Mouse (Mus musculus) layer of hippocampus, adult 2 months (tissue): Measurements from ENCODE around the gene Anxa8. TPM values are rescaled to one million over a fixed set of nuclear protein-coding genes. Genes with fewer than 3 reads are reported as not detected.

Experiments
- DNase-seq, 2 experiments: peaks; one replicate each; pipeline ENCODE4 v3.0.0; 2022; ENCODE audit warnings: low spot score in 2 of 2
- H3K27ac ChIP-seq: fragments of 200-600 bp; 2 replicates; pipeline ENCODE4 v1.8.1; 2022
- H3K4me3 ChIP-seq: fragments of 200-600 bp; 2 replicates; pipeline ENCODE4 v1.8.1; 2022; ENCODE audit warnings: mild to moderate bottlenecking
- CTCF ChIP-seq: fragments of 200-600 bp; conservative IDR thresholded peaks from 2 replicates; pipeline ENCODE4 v1.8.1; 2022; ENCODE audit warnings: antibody characterized with exemption, mild to moderate bottlenecking, moderate library complexity
- long read RNA-seq, 2 experiments: library from polyadenylated mRNA; stranded (forward); transcript quantifications; one replicate each; pipeline ENCODE4 v2.0.0; 2021; ENCODE audit warnings: borderline mapping rate in 2 of 2
- total RNA-seq, 2 experiments: library from RNA; stranded (reverse); gene quantifications; 2 replicates each; pipeline ENCODE4 v1.2.3; 2021

Anxa8 gene
- under 1 TPM; 0.47 to 0.61 TPM for total RNA-seq
- long read RNA-seq, experiment 1 = 0 reads
- long read RNA-seq, experiment 2 = 0 reads

DNA sequence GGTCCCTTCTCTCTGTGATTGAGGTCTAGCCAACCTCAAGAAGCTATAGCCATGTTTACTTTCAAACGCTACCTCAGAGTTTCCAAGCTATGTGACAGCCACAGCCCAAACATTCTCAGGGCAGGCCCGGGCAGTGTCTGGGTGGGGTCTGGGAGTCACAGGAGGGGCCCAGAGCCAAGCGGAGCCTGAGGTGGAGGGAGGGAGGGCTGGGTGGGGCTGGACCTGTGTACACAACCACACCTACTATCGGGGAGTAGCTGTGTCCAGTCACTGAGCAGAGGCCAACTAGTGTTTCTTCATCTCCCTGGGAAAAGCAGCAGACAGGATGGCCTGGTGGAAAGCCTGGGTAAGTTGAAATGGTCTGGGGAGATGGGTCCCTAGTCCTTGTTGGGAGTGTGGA lies at the start of gene Anxa8:
Gene Anxa8 (plus strand): TSS at position 251 of the 400 bp plus-strand sequence.
- H3K4me3 ChIP-seq = no peak within 1 kb of the TSS
- no peak for TF ChIP-seq CTCF
- H3K27ac ChIP-seq = no peak within 1 kb of the TSS
- DNase-seq = no peak

DNA sequence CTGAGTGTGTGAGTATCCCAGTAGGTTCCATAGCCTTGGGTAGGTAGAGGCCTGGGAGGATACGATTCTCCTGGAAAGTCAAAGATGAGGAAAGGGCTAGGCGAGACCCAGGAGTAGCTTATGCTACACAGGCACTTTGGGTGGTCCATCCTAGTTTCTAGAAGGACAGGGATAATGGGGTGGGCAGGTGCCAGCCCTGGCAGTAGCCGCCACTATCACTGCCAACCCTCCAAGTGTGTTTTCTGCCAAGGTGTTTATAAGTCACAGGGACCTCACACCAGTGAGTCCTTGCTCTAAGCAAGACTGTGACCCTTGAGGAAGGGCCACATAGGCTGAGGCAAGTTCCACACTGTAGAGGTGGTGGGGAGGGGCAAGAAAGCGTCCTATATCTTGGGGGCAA lies 44.5 kb upstream of the Anxa8 start:
- DNase-seq = no peak
- TF ChIP-seq CTCF = no peak
- no peak overlapping the region for H3K4me3 ChIP-seq
- no peak overlapping the region for H3K27ac ChIP-seq

DNA sequence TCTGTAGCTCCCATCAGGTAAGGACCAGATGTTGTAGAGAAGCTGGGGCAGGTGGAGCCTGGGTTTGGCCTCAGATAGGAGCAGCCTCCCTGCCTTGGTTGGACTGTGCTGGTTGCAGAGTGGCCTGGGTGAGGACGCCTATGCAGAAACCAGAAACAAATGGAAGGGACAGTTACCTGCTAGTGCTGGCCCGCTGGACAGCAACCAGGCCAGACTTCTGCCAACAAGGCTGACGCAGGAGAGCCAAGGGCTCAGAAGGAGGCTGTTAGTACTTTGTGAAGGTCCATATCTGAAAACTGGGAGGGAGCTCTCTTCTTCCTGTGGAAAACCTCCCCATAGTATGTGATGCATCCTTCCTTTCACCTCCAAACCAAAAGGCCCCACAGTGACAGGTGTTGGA lies 42.4 kb upstream of the Anxa8 start:
- no peak for TF ChIP-seq CTCF
- H3K4me3 ChIP-seq = no peak overlapping the region
- DNase-seq = no peak
- no peak overlapping the region for H3K27ac ChIP-seq

DNA sequence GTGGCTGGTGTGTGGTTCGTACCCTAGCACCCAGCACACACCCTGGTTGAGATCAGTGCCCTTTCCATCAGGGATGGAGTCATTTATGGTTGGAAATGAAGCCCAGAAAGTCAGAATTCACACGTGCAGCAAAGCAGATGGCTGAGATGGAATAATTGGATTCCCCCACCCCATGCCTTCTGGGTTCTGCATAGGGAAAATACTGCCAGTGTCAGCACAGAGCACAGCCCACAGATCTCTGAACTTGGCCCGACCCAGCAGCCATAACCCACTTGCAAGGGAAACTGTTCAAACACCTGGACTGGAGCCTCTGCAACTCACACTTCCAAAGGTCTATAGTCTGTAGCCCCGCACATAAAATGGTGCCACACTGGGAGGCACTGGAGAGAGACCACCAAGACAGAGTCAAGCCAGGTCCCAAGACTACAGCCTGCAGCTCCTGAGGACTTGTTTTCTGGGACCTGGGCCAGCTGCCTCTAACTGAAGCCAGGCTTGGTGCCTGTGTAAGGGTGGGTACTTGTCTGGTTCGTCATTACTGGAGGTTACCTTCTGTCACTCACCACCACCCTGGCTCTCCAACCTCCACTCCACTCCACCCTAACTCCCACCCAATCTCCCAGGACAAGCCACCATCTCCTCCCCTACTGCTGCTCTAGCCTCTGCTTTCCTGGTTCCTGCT lies 35.5 kb upstream of the Anxa8 start:
- peak in 1 of 2 experiments; percentile 14 for DNase-seq
- Histone ChIP-seq H3K27ac (no peak overlapping the region), H3K4me3 (no peak overlapping the region)
- TF ChIP-seq CTCF = no peak

DNA sequence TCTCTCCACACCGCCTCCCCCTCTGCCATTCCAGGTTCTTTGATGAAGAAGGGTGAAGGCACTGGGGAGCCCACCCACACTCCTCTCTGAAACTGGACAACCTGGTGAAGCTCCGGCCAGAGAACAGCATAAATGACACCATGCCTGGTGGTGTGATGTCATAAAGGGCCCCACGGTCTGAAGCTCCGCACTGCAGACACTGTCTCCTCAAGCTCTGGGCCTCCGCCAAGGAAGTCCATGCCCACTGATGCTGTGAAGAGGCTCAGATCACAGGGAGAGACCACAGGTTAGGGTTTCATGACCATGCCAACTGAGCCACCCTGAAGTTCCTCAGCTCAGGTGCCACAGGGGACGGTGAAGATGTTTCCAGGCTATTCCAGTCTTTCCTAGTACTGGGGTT lies 33.3 kb upstream of the Anxa8 start, which contains the start of gene Antxrl:
Gene Antxrl (plus strand): TSS at position 192 of the 400 bp plus-strand sequence.
- H3K4me3 ChIP-seq = no peak within 1 kb of the TSS
- no peak within 1 kb of the TSS for H3K27ac ChIP-seq
- TF ChIP-seq CTCF = no peak
- DNase-seq = no peak

DNA sequence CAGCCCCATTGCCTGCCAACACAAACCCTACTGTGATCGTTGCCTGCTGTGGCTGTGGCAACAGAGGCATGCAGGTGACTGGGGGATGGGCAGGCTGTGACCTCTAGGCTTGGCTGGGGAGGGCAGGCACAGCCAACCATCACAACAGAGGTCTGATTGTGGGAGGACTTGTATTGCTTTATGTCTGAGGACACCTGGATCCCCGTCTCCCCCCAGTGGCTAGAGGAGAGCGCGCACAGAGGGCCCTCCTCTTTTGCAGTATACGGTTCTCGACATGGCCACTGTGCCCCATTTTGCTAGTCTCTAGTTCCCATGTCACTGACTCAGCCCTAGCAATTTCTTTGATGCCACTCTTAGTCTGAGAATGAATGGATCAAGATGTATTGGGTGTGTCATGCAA lies 14.1 kb upstream of the Anxa8 start:
- peak; percentile 28; the same call in 1 of the 2 replicates for TF ChIP-seq CTCF
- Histone ChIP-seq H3K4me3 (no peak overlapping the region), H3K27ac (no peak overlapping the region)
- no peak for DNase-seq

DNA sequence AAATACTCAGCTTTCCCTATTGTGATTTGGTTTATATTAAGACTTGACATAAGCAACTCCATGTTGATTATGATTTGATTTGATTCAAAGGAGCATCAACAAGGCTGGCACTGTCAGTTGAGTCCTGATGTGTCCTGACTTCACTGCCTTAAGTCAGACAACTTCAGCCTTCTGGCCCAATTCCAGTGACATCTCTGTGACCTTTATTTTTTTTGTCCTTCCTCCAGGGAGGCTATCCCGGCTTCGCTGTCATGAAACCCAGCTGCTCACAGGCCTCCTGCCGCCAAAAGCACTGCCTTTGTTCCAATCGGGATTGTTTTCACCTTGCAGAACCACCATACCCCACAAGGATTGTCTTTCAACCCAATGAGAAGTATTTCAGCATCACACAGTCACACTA lies 10.4 kb upstream of the Anxa8 start:
- Histone ChIP-seq H3K4me3 (no peak overlapping the region), H3K27ac (no peak overlapping the region)
- DNase-seq = no peak
- no peak for TF ChIP-seq CTCF

DNA sequence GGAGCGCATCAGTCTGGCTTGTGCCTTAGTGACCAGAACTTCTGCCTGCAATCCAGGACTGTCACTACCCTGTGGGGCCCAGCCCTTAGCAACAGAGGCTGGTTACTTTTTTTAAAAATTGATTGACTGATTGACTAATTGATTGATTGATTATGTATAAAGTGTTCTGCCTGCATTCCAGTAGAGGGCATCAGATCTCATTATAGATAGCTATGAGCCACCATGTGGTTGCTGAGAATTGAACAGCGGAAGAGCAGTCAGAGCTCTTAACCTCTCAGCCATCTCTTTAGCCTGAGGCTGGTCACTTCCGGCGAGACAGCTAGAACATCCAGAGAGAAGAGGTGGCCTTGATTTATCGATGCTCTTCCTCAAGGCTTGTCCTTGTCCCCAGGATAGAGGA lies 8.6 kb upstream of the Anxa8 start:
- Histone ChIP-seq H3K4me3 (no peak overlapping the region), H3K27ac (no peak overlapping the region)
- DNase-seq = no peak
- peak; percentile 73 for TF ChIP-seq CTCF

DNA sequence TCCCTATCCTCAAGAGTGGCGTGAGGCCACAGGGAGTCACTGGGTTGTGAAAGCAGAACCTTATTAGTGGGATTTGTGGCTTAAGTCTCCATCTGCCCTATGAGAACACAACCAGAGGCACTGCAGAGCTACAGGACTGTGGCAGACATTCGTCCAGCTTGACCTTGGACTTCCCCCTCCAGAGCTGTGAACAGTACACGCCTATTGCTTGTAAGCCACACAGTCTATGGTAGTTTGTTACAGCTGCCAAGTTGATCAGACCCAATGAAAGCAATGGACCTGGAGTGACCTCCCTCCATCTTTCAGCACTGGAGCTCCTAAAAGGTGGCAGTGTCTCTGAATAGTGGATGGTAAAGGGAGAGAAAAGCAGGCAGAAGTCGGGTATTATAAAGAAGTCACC lies 7.5 kb upstream of the Anxa8 start:
- no peak overlapping the region for H3K4me3 ChIP-seq
- DNase-seq = no peak
- no peak for TF ChIP-seq CTCF
- H3K27ac ChIP-seq = no peak overlapping the region

DNA sequence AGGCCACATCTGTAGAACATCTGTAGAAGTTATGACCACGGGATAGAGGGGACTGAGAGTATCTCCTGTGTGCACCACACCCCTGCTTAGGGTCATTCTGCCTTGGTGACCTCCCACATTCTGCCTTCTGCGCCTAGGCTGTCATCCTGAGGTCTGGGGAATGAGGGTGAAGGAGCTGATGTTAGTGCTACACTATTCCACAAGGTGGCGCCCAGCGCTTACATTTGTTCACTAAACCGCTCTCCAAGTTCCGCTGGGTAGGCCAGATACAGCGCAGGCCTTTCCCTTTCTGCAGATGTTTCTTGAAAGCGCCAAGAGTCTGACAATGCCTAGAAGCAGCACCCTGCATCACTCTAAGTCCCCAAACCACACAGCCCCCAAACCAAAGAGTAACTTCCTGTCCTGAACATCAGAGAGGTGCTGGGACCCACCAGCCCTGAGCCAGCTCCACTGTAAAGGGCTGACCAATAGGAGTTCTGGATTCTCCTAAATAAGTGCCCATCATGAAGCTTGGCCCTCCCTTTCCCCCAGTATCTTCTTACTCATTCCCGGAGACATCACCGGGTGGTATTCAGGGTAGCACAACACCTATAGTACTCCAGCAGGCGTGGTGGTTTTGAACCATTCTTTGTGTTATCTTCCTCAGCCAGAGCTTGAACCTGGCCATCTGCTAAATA lies 5.3 kb upstream of the Anxa8 start:
- no peak overlapping the region for H3K4me3 ChIP-seq
- peak; percentile 70 to 80 for DNase-seq
- peak; percentile 91 for TF ChIP-seq CTCF
- no peak overlapping the region for H3K27ac ChIP-seq

DNA sequence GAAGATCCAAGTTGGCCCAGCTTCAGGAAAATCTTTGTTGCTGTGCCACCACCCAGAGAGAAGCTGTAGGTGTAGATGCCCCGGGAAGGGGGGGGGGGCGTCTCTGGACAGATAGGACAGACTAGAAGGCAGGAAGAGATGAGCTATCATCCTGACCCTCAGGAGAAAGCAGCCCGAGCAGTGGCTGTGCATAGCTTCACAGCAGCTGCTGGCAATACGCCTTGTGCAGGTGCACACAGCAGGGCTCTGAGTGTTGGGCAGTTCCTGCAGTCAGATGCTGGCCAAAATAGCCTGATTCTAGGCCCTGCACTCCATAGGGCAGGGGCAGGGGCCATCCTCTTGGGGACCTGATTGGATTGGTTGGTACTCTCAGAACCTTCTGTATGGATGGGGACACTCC lies 1.0 kb downstream of the Anxa8 start:
- TF ChIP-seq CTCF = no peak
- Histone ChIP-seq H3K27ac (no peak overlapping the region), H3K4me3 (no peak overlapping the region)
- no peak for DNase-seq

DNA sequence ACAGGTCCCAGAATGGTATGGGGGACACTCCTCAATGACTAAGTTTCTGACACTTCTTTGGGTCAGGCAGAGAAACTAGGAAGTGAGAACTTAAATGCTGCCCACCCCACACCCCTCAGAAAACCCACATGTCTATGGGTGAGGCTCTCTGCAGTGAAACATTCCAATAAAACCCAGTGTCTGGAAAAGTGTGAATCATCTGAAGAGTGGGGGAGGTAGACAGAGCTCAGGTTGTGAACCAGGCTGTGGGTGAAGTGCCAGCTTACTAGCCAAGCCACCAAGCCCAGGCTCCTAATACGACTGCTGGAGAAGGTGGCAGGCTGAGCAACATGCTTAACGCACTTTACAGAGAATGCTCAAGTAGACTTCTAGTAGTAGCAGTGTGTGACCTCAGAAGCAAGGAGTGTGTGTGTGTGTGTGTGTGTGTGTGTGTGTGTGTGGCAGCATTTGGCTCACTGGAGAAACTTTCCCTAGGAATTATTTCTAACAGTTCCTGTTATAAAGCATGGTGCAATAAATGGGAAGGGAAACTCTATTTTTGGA lies 2.1 kb downstream of the Anxa8 start:
- no peak overlapping the region for H3K4me3 ChIP-seq
- no peak for TF ChIP-seq CTCF
- DNase-seq = no peak
- H3K27ac ChIP-seq = no peak overlapping the region

DNA sequence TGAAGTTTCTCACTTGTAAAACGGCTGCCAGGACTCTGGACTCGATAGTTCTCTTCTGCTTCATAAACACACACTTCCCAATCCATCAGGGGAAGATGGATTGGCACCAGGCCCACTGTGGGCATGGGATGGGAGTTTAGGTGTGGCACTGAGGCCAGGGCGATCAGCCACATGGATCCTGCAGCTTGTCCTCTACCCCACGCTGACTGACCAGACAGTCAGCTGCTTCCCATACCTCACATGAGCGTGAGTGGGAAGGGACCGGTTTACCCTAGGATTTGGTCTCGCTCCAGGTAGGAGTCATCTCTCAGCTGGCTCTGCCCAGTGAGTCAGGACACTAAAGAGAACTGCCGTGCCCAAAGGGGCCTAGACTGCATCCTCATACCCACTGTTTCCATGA lies 4.0 kb downstream of the Anxa8 start:
- no peak for DNase-seq
- Histone ChIP-seq H3K4me3 (no peak overlapping the region), H3K27ac (no peak overlapping the region)
- no peak for TF ChIP-seq CTCF

DNA sequence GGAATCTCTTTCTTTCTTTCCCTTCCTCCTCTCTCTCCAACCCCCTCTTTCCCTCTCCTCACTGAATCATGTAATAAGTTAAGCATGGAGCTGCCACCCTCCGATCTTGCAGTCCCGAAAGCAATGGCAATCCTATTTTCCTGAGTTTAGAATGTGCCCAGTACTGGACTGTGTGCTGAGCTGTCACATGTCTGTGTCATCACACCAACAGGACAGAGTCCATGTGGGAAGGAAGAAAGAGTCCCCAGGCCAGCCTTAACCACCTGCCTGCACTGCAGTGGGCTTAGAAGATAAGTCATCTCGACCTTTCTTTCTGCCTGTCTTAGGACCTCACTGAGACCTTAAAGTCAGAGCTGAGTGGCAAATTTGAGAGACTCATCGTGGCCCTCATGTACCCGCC lies 5.7 kb downstream of the Anxa8 start:
- no peak overlapping the region for H3K27ac ChIP-seq
- no peak for TF ChIP-seq CTCF
- no peak overlapping the region for H3K4me3 ChIP-seq
- DNase-seq = no peak
